Mouse (Mus musculus) megakaryocyte-erythroid progenitor cell, adult 5-6 weeks (primary cell): Measurements from ENCODE around the gene Epb41l3. TPM values are rescaled to one million over a fixed set of nuclear protein-coding genes. Genes with fewer than 3 reads are reported as not detected.

ENCODE experiments used
- ATAC-seq: replicated peaks from 2 replicates; pipeline ENCODE4 v1.8.0; 2016; ENCODE audit warnings: mild to moderate bottlenecking, inconsistent platforms; ENCODE audit not compliant: severe bottlenecking, poor library complexity, low FRiP score, low TSS enrichment
- total RNA-seq, 2 experiments: library from RNA; stranded (forward) in 1 of 2; stranded (reverse) in 1 of 2; fragments of 200-1000, 215-1000 nt in 1 of 2; fragments of >200 nt in 1 of 2; fragmentation: Nextera tagmentation in 1 of 2; gene quantifications; 2 replicates each; pipeline ENCODE4 v1.2.3; 2014 to 2017

The Epb41l3 gene
- 0.28 TPM in 1 of 2 replicates, not detected in the other for total RNA-seq (2014; fragmentation: Nextera tagmentation)
- 2.4 TPM in 1 of 2 replicates, not detected in the other for total RNA-seq (2017)

DNA sequence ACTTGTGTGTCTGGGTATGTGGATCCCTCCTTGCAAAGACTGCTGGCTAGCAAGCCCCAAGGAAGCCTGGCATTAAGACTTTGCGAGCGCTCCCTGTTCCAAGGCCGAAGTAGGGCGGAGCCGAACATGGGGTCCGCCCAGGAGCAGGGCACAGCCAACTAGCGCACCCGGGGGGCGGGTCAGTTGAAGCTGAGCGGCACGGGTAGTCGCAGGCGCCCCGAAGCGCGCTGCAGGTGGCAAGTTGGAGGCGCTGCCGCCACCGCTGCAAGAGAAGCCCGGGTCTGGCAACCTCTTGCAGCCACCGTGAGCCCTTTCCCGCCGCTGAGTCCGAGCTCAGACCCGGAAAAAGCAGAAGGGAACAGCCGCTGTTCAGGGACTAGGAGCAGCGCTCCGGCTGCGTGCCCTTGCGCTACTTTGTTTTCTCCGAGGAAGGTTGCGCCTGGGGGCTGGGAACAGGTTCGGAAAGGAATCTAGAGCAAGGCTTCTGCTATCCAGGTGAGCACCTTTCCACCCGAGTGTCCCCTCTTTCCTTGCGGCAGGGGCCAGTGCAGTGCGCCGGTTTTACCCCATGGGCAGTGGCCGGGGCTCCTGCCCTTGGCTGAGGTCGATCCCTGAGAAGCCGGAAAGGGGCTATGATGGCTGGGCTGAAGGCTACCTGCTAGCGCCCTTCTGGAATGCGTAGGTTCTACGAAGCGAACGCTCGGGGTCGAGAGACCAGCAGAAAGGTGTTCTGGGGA, at the start of gene Epb41l3:
Gene Epb41l3 (plus strand): TSS at position 183 of the 737 bp plus-strand sequence.
- peak; percentile 59; the same call in 1 of the 2 replicates for ATAC-seq

DNA sequence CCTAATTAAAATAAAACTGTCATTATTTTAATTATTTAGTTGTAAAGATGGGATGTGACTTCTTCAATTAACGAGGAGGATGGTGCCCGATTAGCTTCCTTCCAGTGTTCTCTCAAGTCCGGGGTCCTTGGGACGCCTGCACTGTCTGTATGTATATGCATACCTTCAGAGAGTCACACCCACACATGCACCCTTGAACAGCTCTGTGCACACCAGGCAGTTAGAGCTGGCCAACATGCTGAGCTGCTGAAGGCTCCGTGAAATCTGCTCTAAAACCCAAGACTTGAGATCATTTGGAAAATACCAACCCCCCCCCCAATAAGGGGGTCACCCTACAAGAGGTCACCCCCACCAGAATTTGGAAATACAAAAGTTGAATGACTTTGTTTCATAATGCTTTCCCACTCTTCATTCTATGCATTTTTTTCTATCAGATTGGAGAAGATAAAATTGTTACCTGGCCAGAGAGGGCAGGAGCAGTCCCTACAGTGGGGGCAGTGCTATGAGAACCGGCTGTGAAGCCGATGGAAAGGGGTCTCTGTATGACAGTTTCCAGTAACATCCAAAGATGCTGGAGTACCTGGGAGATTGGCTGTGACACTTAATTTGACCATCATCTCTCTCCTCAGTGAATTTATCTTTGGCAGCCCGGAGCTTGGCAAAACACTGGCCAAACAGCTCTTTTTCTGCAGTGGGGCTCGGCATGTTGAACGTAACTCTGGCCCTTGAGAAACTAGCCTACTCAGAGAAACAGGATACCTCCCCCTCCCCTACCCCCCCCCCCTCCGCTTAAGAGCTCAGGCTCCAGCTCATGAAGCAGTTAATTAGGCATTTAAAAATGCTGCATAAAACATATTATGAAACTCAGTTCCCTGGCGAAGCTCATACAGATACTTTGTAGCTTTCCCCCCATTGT, 36.5 kb upstream of the Epb41l3 start:
- ATAC-seq: no peak

GRCm38 (mm10) chr17:69041516-69041915, 34.0 kb upstream of the Epb41l3 start:
- ATAC-seq: no peak

- ATAC-seq: no peak
Observed at GRCm38 (mm10) chr17:69048826-69049225, 26.7 kb upstream of the Epb41l3 start.

DNA sequence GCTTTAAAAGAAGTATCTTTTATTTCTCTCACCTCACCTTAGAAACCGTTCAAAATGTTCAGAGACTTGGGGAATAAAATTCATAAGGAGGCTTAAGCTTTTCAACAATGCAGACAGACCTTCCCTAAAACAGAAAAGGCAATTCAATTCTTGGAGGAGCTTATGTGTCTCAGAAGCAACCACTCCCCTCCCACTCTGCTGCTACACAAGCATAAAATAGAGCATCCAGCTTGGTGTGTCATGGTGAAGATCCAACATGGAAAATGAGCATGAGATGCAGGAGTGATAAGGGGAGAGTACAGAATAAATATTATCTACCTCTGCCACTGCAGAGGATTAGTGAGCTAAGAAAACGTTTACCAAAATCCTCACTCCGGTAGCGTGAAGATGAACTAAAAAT, 21.5 kb upstream of the Epb41l3 start:
- no peak for ATAC-seq

- ATAC-seq: no peak
Observed at GRCm38 (mm10) chr17:69059760-69060159, 15.7 kb upstream of the Epb41l3 start.

GRCm38 (mm10) chr17:69060388-69060787, 15.1 kb upstream of the Epb41l3 start:
- no peak for ATAC-seq

- ATAC-seq: no peak
Observed at GRCm38 (mm10) chr17:69061883-69062745, 13.4 kb upstream of the Epb41l3 start.

GRCm38 (mm10) chr17:69067937-69068739, 7.3 kb upstream of the Epb41l3 start:
- ATAC-seq: no peak

- no peak for ATAC-seq
Observed at GRCm38 (mm10) chr17:69074095-69074494, 1.4 kb upstream of the Epb41l3 start.

DNA sequence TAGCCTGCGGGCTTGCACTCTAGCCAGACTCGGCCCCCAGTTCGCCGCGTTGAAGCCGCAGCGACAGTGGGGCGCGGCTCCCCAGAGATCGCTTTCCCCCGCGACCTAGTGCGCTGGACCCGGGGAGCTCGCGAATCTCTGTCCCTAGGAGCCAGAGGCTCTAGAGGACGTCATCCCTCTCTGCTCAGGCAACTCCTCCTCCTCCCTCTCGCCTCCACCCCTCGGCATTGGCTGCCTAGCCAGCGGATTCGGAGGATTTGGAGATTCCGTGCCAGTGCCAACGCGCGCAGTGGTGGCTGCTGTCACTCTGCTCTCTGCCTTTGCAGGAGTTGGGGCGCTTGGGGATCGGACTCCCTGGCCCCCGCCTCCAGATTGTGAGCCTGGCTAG, 749 bp downstream of the Epb41l3 start:
- 0 out of 2 replicates have a peak, but pooled peaks have one; percentile 37 for ATAC-seq

GRCm38 (mm10) chr17:69076747-69077543, 1.5 kb downstream of the Epb41l3 start:
- no peak for ATAC-seq

GRCm38 (mm10) chr17:69077544-69077920, 2.0 kb downstream of the Epb41l3 start:
- ATAC-seq: no peak

- no peak for ATAC-seq
Observed at GRCm38 (mm10) chr17:69082316-69082715, 6.8 kb downstream of the Epb41l3 start.

DNA sequence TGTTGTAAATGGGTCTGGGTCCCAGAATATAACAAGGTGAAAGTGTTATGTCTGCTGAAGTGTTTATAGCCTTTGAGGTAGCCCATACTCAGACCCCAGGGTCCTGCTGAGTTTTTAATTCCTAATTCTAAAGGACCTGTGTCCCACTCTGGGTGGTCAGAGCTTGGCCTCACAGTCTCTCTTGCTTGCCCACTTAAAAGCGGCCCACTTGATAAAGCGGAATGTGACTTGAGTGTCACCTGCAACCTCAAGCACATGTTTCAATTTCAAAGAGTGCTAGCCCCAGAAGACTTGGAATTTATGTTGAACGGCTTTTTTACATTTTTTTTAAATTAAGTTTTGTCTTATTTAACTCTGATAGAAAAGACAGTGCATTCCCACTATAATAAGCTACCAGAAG, 16.1 kb downstream of the Epb41l3 start:
- no peak for ATAC-seq

DNA sequence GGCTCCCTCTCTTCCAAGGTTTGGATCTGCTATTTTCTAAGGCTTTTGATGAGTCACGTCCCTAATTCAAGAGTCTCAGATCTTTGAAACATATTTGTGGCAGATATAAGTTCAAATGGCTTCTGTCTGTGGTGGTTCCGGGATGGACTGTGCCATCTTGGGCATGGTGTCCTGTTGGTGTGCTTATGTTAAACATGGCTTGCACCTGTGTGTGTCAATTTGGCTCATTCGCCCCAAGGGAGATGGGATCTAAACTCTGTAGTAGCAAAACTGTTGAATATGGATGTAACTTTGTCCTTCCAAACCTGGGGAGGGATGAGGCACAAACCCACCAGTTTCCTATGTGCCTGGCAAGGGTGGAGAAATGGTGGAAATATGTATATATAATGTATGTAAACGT, 21.6 kb downstream of the Epb41l3 start:
- ATAC-seq: no peak

GRCm38 (mm10) chr17:69097955-69098354, 22.5 kb downstream of the Epb41l3 start:
- no peak for ATAC-seq

GRCm38 (mm10) chr17:69103326-69103725, 27.8 kb downstream of the Epb41l3 start:
- no peak for ATAC-seq
